Mouse (Mus musculus) ZHBTc4 (cell line): ENCODE data around the gene Arhgap45.

Source experiments
- DNase-seq: peaks from one replicate; pipeline ENCODE4 v3.0.0-alpha.2; 2011; ENCODE audit warnings: low read depth, low spot score

Gene Arhgap45

GRCm38 (mm10) chr10:80016511-80016910 lies at the start of gene Arhgap45:
Gene Arhgap45 (plus strand): TSS chr10:80016653.
- no peak for DNase-seq

GRCm38 (mm10) chr10:79966886-79967400 lies 49.5 kb upstream of the Arhgap45 start:
- DNase-seq: no peak

DNA sequence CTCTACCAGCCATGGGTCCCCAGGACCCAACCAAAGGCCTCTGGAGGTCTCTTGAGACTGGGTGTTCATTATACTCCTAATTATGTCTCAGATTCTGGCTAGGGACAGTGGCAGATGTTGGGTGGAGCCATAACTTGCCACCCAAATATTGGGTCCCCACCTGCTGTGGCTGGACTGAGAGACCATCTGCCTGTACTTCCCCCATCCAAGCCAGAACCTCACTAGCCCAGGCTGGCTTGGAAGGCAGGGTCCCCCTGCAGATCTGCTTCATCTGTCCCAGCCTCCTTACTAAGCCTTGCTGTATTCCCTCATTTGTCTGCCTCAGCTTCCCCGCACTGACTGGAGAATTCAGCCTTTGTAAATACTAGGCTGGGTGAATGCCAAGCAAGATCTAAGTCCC lies 48.3 kb upstream of the Arhgap45 start:
- DNase-seq: no peak

DNA sequence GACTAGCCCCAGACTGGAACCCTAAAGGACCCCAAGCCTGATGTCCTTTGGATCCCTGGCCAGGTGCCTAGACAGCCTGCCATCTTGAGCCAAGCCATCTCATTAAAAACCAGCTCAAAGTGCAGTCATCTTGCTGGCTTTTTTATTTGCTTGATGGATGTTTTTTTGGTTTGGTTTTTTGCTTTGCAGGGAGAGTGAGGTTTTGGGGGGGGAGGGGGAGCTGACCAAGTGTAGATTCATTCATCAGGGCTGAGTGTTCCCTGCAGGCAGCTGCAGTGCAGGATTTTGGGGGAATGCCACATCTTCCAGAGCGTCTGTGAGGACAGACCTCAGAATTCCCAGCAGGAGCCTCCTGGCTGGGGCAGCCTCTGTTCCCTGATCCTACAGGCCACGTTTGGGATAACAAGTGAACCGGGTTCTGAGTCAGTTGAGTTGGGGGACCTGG lies 47.3 kb upstream of the Arhgap45 start:
- DNase-seq: peak; percentile 44

DNA sequence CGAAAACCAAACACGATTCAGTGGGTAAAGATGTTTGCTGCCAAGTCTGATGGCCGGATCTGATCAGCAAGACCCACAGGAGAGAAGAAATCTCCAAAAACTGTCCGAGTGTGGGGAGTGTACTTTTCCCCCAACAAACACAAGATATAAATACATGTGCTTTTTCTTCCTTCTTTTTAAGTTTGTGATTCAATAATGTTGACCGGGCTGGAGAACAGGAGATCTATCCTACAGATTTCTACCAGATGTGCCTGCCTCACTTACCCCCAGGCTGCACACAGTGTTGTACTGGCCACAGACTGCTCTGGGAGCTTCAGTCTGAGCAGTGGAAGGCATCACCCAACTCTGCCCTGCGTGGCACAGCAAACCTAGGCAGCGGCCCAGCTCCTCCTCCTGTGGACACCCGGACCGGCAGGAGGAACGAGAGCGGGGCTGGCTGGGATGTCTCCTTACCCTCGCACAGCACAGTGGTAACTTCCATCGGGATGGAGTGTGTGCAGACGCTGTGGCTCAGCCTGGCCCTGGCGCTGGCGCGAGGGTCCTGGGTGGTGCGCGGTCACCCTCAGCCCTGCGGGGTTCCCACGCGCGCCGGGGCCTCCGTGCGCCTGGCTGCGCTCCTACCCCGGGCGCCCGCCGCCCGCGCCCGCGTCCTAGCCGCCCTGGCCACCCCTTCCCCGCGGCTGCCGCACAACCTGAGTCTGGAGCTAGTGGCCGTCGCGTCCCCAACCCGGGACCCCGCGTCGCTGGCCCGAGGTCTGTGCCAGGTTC lies 45.9 kb upstream of the Arhgap45 start, which contains the start of gene Grin3b:
Gene Grin3b (plus strand): TSS at position 301 of the 768 bp plus-strand sequence.
- DNase-seq: no peak

GRCm38 (mm10) chr10:79971183-79971497 lies 45.3 kb upstream of the Arhgap45 start:
- DNase-seq: peak; percentile 62

DNA sequence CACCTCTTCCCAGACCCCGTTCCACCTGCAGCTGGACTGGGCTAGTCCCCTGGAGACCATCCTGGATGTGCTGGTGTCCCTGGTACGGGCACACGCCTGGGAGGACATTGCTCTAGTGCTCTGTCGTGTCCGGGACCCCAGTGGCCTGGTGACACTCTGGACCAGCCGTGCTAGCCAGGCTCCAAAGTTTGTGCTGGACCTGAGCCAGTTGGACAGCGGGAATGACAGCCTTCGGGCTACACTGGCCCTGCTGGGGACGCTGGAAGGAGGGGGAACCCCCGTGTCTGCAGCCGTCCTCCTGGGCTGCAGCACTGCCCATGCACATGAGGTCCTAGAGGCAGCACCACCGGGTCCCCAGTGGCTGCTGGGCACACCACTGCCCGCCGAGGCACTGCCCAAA lies 43.6 kb upstream of the Arhgap45 start:
- DNase-seq: no peak

DNA sequence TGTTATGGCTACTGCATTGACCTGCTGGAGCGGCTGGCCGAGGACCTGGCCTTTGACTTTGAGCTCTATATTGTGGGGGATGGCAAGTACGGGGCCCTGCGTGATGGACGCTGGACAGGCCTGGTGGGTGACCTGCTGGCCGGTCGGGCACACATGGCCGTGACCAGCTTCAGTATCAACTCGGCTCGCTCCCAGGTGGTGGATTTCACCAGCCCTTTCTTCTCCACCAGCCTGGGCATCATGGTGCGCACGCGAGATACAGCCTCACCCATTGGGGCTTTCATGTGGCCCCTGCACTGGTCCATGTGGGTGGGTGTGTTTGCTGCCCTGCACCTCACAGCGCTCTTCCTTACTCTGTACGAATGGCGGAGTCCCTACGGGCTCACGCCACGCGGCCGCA lies 42.4 kb upstream of the Arhgap45 start:
- DNase-seq: no peak

- no peak for DNase-seq
Measured at GRCm38 (mm10) chr10:79974668-79975067, 41.8 kb upstream of the Arhgap45 start.

DNA sequence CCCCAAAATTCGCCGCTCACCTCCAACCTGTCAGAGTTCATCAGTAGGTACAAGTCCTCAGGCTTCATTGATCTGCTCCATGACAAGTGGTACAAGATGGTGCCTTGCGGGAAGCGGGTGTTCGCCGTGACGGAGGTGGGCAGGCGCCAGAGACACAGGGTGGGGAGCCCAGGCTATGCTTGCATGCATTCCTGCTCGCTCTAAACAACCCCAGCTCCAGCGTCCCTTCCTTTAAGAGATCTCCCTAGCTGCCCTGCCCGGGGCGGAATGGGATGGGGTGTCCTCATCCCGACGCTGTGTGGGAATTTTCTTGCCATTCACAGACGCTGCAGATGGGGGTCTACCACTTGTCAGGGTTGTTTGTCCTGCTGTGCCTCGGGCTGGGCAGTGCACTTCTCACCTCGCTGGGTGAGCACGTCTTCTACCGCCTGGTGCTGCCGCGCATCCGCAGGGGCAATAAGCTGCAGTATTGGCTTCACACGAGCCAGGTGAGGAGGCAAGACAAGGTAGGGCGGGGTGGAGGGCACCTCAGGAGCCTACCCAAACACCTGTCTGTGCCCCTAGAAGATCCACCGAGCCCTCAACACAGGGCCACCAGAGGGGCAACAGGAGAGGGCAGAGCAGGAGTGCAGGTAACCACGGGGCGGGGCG lies 40.3 kb upstream of the Arhgap45 start:
- DNase-seq: no peak

DNA sequence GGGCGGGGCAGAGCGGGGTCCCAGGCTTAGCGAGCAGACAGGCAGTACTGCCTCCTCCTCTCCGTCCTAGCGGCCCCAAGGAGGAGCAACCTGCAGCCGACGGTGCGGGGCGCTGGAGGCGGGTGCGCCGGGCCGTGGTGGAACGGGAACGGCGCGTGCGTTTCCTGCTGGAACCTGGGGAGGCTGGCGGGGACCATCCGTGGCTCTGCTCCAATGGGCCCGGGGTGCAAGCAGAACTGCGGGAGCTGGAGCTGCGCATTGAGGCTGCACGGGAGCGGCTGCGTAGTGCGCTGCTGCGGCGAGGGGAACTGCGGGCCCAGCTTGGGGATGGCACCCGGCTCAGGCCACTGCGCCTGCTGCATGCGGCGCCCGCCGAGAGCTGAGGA lies 39.7 kb upstream of the Arhgap45 start:
- DNase-seq: peak; percentile 64

DNA sequence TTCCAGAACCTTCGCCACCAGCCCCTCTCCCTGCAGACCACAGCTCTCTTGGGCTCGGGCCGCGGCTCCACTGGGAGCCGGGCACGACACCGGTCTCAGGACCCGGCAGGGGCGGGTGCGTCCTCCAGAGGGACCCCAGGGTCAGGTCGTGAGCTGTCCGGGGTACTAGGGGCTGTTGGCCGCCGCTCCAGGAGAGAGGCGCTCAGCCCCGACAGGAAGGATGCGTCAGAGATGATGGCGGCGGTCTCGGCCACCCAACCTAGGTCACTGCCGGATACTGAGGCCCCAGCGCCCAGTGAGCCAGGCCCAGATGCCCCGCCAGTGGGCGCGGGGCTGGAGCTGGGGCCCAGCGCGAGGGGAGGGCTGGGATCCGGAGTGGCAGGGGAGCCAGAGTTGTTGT lies 39.1 kb upstream of the Arhgap45 start:
- DNase-seq: no peak

GRCm38 (mm10) chr10:79978061-79978460 lies 38.4 kb upstream of the Arhgap45 start:
- no peak for DNase-seq

DNA sequence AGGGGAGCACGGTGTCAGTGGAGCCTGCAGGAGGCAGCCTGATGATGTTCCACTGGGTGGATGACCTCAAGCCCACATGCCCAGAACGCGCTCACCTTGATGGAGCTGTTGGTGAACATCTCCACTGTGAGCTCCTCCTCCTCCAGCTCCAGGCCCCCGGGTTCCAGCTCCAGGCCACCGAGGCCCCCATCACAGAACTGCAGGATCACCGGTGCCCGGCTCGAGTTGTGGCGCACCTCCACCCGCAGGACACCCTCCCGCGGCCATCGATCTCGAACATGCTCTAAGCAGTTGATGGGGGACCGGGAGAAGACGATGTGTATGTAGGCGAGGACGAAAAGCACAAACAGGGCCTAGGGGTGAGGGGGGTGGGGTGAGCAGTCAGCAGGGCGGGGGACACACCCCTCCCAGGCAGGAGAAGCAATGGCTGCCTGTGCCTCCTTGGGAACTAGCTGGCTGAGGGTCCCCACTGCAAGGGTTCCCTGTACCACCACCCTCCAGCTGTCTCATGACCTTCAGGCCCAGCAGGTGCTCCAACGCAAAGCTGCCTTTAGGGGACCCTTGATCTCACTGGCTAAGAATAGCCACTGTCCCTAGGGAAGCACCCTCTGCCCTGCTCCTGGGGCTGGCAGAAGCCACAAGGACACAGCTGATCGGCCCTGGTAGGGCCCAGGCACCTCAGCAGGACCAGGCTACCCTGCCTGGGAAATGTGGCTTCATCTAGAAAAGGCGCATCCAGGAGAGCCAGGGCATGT lies 36.9 kb upstream of the Arhgap45 start:
- DNase-seq: no peak

DNA sequence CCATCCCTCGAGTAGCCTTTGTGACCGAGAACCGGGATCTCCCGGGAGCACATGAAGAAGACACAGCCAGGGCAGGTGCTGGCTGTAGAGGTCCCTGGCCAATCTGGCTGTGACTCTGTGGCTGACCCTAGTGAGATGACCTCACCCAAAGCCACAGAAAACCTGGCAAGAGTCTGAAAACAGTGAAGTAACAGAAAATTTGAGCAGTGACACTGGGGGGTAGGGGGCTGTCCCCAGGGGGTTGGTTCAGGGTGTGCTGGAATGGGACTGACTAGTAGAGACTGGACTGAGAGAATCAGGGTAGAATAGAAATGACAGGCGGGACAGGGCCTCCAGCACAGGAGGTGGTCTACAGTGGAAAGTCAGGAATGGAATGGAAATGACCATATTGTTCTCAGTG lies 33.2 kb upstream of the Arhgap45 start:
- no peak for DNase-seq

DNA sequence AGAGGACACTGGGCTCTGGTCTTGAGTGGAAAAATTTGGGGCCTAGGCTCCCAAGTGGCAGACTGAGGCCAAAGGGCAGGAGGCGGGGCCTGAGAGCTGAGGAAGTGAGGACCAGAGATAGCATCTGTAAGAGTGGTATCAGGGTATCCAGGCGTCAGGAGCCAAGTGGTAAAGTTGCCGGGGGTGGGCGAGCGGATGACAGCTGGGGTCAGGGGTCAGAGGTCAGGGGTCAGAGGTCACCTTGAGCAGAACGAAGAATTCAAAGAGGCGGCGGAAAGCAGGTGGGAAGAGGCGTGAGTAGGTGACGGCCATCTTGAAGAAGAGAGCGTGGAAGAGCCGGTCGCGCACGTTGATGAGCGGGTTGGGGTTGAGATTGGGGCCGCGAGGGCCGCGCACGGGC lies 32.8 kb upstream of the Arhgap45 start:
- peak; percentile 85 for DNase-seq

DNA sequence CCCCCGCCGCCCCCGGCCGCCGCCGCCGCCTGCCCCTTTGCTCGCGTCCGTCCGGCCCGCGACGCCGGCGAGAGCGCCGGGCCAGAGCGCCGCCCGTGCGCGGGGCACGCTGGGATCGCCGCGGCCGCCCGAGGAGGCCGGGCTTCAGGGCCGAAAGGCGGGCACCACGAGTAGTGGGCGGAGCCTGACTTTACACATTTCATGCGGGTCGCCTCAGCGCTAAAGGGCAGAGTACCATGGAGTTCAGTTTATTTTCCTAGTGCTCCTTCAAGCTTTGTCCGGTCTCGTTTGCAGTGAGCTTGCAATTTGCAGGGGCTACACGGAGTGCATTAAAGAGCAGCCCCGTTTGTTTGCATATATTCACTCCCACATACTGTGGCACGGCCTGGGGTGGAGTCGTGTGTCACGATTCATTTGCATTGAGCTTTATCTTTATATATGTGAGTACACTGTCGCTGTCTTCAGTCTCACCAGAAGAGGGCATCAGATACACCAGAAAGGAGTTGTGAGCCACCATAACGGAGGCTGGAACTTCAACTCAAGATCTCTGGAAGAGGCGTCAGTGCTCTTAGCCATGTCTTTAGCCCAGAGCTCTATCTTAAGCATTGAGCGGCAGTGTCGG lies 32.1 kb upstream of the Arhgap45 start, which contains the start of gene Tmem259:
Gene Tmem259 (minus strand): TSS at position 136 of the 622 bp plus-strand sequence.
- peak; percentile 95 for DNase-seq

DNA sequence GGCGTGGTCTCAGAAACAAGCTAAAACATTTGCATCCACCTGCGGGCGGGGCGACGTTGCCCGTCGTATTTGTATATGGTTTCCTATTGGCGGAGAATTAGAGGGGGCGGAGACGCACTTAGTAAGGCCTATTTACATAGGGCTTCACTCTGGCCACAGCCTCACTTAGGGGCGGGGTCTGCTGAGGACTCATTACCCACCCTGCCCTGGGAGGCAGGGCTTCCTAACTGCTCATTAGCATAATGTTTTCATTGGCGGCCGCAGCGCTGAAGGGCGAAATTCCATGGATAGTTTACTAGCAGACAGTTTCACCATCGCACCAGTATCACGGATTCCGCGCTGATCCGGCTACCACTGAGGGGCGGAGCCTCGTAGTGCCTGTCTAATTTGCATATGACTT lies 31.6 kb upstream of the Arhgap45 start:
- DNase-seq: peak; percentile 100

DNA sequence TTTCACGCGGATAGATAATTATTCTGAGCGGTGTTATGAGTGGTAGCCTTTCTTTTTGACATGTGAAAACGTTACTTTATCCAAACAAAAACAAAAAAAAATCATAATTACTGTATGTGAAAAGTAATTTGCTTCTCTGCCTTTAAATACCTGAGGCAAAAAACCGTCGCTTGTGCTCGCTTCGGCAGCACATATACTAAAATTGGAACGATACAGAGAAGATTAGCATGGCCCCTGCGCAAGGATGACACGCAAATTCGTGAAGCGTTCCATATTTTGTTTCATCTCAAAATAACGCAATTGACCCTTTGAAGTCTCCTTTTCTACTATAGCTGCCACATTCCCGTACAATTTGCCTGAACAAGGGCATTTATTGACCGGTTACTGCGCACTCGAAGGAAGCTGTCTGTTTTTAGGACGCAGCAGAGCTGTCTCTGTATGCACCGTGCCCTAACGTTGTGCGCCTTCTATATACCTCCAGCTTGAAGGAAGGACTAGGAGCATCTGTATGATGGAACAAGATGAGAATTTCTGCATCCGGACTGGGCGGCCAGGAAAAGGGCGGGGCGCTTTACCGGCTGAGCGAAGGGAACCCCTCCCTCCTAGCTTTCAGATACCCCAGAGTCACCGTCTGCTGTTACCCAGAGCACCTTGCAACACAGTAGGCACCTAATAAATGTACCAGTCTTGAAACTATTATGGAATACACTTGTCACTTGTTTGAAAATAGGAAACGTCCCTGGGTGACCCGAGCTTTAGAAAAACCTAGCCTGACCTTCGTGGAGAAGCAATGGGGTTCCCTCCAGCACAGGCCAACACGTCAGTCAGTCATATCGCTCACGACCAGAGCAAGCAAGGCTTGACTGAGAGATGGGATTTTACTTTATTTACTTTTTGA lies 30.9 kb upstream of the Arhgap45 start:
- peak; percentile 80 for DNase-seq

DNA sequence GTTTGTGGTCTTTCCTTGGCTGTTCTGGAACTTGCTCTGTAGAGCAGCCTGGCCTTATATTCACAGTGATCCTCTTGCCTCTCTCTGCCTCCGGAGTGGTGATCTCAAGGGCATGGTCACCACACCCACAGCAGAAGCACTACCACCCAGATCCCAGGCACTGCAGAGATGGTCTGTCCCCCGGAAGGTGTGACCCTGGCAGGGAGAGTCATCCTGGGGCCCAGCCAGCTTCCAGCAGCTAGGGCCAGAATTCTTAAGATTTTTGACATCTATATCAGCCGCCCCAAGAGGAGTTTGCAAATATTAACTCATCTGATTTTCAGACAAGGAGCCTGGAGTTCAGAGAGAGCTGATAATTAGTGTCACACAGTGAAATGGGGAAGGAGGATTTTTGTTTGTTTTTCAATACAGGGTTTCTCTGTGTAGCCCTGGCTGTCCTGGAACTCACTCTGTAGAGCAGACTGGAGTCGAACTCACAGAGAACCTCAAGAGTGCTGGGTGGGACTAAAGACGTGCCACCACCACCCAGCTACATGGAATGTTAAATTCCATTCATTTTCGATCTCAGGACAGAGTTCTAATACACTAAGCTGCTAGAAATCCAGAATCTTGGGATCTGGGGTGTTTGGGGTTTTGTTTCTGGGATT lies 30.1 kb upstream of the Arhgap45 start:
- DNase-seq: no peak
